Mouse (Mus musculus): ENCODE measurements around the gene Tmem14a. TPM values are rescaled to one million over a fixed set of nuclear protein-coding genes. Genes with fewer than 3 reads are reported as not detected.
"Not testable (repeated sequence)": the region's sequence is repeated elsewhere in the genome, so short reads cannot be mapped to it uniquely, and the experiment has no call there.

The Tmem14a gene
- polyA plus RNA-seq, 1 experiment from 2014 or later, result 12.0 TPM

DNA sequence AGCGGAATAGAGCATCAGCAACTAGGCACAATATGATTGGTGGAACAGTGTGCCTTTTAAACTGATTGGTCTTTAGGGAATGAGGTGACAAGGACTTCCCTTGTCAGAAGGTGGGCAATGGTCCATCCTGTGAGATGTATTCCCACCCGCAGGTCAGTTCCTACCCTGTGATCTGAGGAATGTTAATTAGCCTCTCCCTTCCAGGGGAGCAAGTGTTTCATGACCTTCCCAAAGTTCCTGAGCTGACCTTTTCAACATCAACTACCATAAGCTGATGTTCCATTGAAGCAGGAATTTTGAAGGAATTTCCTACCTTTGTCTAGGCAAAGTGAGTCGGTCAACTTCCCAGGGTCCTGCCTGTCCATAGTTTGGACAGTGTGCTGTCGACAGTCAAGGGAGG, 35.5 kb downstream of the Tmem14a start:
- H3K4me3 ChIP-seq, result no peak overlapping the region
- H3K27ac ChIP-seq (ENCODE audit: poor library complexity, severe bottlenecking), result no peak overlapping the region
- WGBS, result 63% methylated on average over 4 of the region's 4 CpGs
- H3K36me3 ChIP-seq, result no peaks in the 10 kb centered on the region
- H3K9me3 ChIP-seq (replicated peaks), result no peaks in the 10 kb centered on the region
- no peak for ATAC-seq (ENCODE audit: insufficient number of reproducible peaks, low FRiP score)
- no peak overlapping the region for H3K9ac ChIP-seq
- H3K4me1 ChIP-seq (replicated peaks), result no peaks in the 10 kb centered on the region
- no peaks in the 10 kb centered on the region for H3K27me3 ChIP-seq (replicated peaks)
- H3K4me2 ChIP-seq, result no peak overlapping the region

DNA sequence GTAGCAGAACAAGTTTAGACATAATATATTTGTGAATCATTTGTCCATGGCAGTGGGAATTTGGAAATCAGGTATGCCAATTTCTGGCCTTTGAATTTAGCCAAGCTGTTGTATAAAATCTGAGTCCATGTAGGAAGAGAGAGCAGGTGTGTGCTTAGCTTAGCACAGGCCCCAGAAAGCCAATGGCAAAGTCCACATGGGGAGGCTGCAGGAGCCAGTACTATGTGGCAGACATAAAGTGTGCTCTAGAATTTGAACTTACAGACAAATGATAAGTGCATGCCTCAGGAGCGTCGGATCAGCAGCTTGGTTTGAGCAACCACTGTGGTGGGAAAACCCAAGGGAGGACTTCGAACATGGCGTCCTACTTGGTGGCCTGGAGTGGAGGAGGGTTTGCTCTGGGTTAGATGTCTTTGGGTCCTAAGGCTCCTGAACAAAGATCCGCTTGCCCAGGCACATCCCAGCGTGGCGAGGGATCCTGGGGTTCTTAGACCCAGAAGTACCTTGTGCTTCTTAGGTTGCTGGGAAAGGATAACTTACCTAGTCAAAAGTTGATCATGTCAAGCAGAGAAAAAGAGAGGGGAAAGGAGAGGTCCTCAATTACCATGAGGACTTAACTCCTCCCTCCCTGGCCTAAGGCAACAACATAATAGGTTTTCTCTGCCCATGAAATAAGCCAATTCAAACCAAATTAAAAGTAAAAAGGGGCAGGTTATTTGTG, 37.4 kb downstream of the Tmem14a start:
- no peak overlapping the region for H3K9ac ChIP-seq
- no peak for ATAC-seq (ENCODE audit: insufficient number of reproducible peaks, low FRiP score)
- WGBS, result 81% methylated on average over 7 of the region's 7 CpGs

DNA sequence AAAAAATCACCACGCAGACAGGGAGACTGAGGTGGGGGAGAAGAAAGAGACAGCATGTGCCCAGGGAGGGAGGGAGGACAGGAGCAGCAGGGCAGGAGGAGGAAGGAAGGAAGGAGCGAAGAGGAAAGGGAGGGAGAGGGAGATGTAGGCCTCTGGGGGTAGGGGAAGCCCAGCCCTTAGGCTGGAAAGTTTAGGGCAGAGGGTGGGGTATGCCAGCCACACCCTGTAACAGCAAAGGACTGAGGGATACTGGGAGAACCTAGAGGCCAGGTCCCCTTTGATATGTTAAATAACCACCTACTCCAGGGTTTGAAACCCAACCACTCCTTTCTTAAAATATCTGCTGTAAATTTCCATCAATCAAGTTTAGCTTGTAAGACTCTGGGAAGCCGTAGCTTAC, 38.0 kb downstream of the Tmem14a start:
- H3K9ac ChIP-seq, result no peak overlapping the region
- no peaks in the 10 kb centered on the region for H3K9me3 ChIP-seq (replicated peaks)
- H3K27me3 ChIP-seq (replicated peaks), result no peaks in the 10 kb centered on the region
- no peak for ATAC-seq (ENCODE audit: insufficient number of reproducible peaks, low FRiP score)
- WGBS, result 59% methylated on average over 3 of the region's 3 CpGs
- no peak overlapping the region for H3K4me2 ChIP-seq
- H3K4me3 ChIP-seq, result no peak overlapping the region
- H3K36me3 ChIP-seq, result no peaks in the 10 kb centered on the region
- no peak overlapping the region for H3K27ac ChIP-seq (ENCODE audit: poor library complexity, severe bottlenecking)
- no peaks in the 10 kb centered on the region for H3K4me1 ChIP-seq (replicated peaks)

More for the DNA sequence above, 37.4 kb downstream of the Tmem14a start:
- H3K36me3 ChIP-seq, result no peaks in the 10 kb centered on the region
- no peaks in the 10 kb centered on the region for H3K27me3 ChIP-seq (replicated peaks)
- no peaks in the 10 kb centered on the region for H3K9me3 ChIP-seq (replicated peaks)
- H3K4me2 ChIP-seq, result no peak overlapping the region
- H3K4me3 ChIP-seq, result no peak overlapping the region
- no peaks in the 10 kb centered on the region for H3K4me1 ChIP-seq (replicated peaks)
- no peak overlapping the region for H3K27ac ChIP-seq (ENCODE audit: poor library complexity, severe bottlenecking)

- Histone ChIP-seq H3K9ac (no peak overlapping the region), H3K27ac (ENCODE audit: poor library complexity, severe bottlenecking) (no peak overlapping the region), H3K27me3 (replicated peaks) (no peaks in the 10 kb centered on the region), H3K36me3 (no peaks in the 10 kb centered on the region), H3K4me1 (replicated peaks) (no peaks in the 10 kb centered on the region), H3K4me3 (no peak overlapping the region), H3K9me3 (replicated peaks) (no peaks in the 10 kb centered on the region), H3K4me2 (no peak overlapping the region)
- no peak for ATAC-seq (ENCODE audit: insufficient number of reproducible peaks, low FRiP score)
- 79% methylated on average over 5 of the region's 5 CpGs for WGBS
Observed at GRCm38 (mm10) chr1:21256871-21257270, 38.5 kb downstream of the Tmem14a start.

DNA sequence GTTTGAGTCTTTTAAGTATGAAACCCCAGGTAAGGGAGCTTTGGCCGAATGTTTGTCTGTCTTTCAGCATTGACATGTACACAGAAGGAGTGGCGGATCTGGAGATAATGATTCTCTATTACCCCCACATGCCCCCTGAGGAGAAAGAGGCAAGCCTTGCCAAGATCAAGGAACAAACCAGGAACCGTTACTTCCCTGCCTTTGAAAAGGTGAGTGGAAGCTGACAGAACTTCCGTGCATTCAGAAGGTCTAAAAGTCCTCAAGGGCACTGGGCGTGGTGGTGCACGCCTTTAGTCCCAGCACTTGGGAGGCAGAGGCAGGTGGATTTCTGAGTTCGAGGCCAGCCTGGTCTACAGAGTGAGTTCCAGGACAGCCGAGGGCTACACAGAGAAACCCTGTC, 41.6 kb downstream of the Tmem14a start:
- not testable (repeated sequence) for H3K9ac ChIP-seq; ATAC-seq (ENCODE audit: insufficient number of reproducible peaks, low FRiP score)
- WGBS, result 78% methylated on average over 8 of the region's 8 CpGs

GRCm38 (mm10) chr1:21262401-21262800, 44.0 kb downstream of the Tmem14a start:
- Histone ChIP-seq H3K9me3 (replicated peaks) (no peaks in the 10 kb centered on the region), H3K4me3 (no peak overlapping the region), H3K4me2 (no peak overlapping the region), H3K9ac (no peak overlapping the region), H3K4me1 (replicated peaks) (no peaks in the 10 kb centered on the region), H3K27ac (ENCODE audit: poor library complexity, severe bottlenecking) (no peak overlapping the region), H3K27me3 (replicated peaks) (no peaks in the 10 kb centered on the region), H3K36me3 (no peaks in the 10 kb centered on the region)
- ATAC-seq (ENCODE audit: insufficient number of reproducible peaks, low FRiP score), result no peak
- WGBS, result 87% methylated on average over 5 of the region's 5 CpGs

More for the DNA sequence above, 41.6 kb downstream of the Tmem14a start:
- not testable (repeated sequence) for H3K4me1 ChIP-seq (replicated peaks); H3K4me3 ChIP-seq; H3K4me2 ChIP-seq; H3K36me3 ChIP-seq; H3K9me3 ChIP-seq (replicated peaks); H3K27ac ChIP-seq (ENCODE audit: poor library complexity, severe bottlenecking); H3K27me3 ChIP-seq (replicated peaks)

DNA sequence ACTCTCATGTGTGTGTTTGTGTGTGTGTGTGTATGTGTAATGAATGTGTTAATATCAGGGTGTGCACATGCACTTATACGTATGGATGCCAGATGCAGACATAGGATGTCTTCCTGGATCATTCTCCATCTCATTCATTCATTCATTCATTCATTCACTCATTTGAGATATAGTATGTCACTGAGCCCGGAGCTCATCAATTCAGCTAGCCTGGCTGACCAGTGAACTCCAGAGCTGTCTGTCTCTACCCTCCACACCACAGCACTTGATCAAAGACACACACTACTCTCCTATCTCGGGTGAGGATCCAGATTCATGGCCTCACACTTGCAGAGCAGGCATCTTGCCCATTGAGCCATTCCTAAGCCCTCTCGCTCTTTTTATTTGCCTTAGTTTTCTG, 45.6 kb downstream of the Tmem14a start:
- H3K36me3 ChIP-seq, result no peaks in the 10 kb centered on the region
- H3K9me3 ChIP-seq (replicated peaks), result no peaks in the 10 kb centered on the region
- H3K4me3 ChIP-seq, result no peak overlapping the region
- 80% methylated on average over 4 of the region's 4 CpGs for WGBS
- no peak overlapping the region for H3K9ac ChIP-seq
- ATAC-seq (ENCODE audit: insufficient number of reproducible peaks, low FRiP score), result no peak
- H3K4me2 ChIP-seq, result no peak overlapping the region
- no peak overlapping the region for H3K27ac ChIP-seq (ENCODE audit: poor library complexity, severe bottlenecking)
- H3K27me3 ChIP-seq (replicated peaks), result no peaks in the 10 kb centered on the region
- H3K4me1 ChIP-seq (replicated peaks), result no peaks in the 10 kb centered on the region

- no peak for ATAC-seq (ENCODE audit: insufficient number of reproducible peaks, low FRiP score)
- Histone ChIP-seq H3K4me3 (no peak overlapping the region), H3K9me3 (replicated peaks) (no peaks in the 10 kb centered on the region), H3K36me3 (no peaks in the 10 kb centered on the region), H3K27ac (ENCODE audit: poor library complexity, severe bottlenecking) (no peak overlapping the region), H3K9ac (no peak overlapping the region), H3K27me3 (replicated peaks) (no peaks in the 10 kb centered on the region; the same call in 1 of the 2 replicates), H3K4me1 (replicated peaks) (no peaks in the 10 kb centered on the region), H3K4me2 (no peak overlapping the region)
- WGBS, result 79% methylated on average over 8 of the region's 8 CpGs
Observed at GRCm38 (mm10) chr1:21264747-21265146, 46.4 kb downstream of the Tmem14a start.

DNA sequence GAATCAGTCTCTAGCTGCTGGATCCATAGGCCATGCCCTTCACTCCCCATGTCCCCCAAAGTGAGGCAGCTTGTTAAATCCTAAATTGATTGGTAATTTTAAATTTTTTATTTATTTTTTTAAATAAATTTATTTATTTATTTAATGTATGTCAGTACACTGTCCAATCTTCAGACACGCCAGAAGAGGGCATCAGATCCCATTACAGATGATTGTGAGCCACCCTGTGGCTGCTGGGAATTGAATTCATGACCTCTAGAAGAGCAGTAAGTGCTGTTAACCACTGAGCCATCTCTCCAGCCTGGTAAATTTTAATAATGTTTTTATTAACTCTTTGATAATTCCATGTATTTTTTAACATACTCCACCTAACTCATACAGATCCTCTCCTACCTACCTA, 48.4 kb downstream of the Tmem14a start:
- no peaks in the 10 kb centered on the region for H3K9me3 ChIP-seq (replicated peaks)
- H3K4me2 ChIP-seq, result no peak overlapping the region
- H3K27ac ChIP-seq (ENCODE audit: poor library complexity, severe bottlenecking), result no peak overlapping the region
- no peak for ATAC-seq (ENCODE audit: insufficient number of reproducible peaks, low FRiP score)
- H3K4me1 ChIP-seq (replicated peaks), result peaks cover 3% of the 10 kb centered on the region; the same call in 1 of the 2 replicates
- WGBS, result 73% methylated on average over 1 of the region's 1 CpGs
- no peaks in the 10 kb centered on the region for H3K36me3 ChIP-seq
- no peak overlapping the region for H3K9ac ChIP-seq
- H3K4me3 ChIP-seq, result no peak overlapping the region
- H3K27me3 ChIP-seq (replicated peaks), result no peaks in the 10 kb centered on the region; the same call in 1 of the 2 replicates

- WGBS, result 78% methylated on average over 6 of the region's 7 CpGs
- H3K36me3 ChIP-seq; ATAC-seq (ENCODE audit: insufficient number of reproducible peaks, low FRiP score); H3K4me1 ChIP-seq (replicated peaks); H3K4me3 ChIP-seq; H3K27ac ChIP-seq (ENCODE audit: poor library complexity, severe bottlenecking); H3K27me3 ChIP-seq (replicated peaks); H3K4me2 ChIP-seq; H3K9me3 ChIP-seq (replicated peaks); H3K9ac ChIP-seq: not testable (repeated sequence)
Observed at GRCm38 (mm10) chr1:21267466-21267865, 49.1 kb downstream of the Tmem14a start.

DNA sequence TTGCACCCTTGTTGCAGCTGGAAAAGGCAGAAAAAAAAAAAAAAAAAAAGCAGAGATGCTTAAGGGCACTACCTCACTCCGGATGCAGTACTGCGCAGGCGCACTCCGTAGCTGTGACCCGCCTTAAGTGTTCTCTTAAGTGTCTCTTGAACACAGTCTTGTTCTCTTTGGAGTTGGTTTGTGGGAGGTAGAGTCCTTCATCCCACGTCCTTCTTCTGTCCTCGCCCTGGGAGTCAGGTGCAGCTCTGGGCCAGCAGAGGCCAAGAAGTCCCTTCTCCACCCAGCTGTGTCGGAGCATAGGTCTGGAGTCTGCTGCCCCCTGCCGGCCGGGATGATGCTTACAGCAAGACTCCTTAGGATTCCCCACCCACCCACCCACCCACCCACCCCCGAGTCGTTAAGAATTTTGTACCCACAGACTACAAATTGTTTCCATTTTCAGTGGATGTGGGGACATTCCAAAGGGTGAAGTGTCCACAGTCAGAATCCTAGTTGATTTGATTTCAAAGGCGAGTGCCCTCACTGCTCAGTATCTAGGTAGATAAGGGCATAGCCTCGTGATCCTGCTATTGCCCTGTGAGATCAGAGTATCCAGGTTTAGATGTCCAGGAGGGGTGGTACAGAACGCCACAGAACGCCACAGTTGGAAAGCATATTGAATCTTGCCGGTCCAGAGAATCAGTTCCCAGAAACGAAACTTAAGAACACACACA, 53.1 kb downstream of the Tmem14a start:
- WGBS, result 25% methylated on average over 18 of the region's 18 CpGs
- H3K27ac ChIP-seq (ENCODE audit: poor library complexity, severe bottlenecking), result no peak overlapping the region
- H3K4me2 ChIP-seq, result peak overlapping the region; percentile 72
- no peaks in the 10 kb centered on the region; the same call in 1 of the 2 replicates for H3K27me3 ChIP-seq (replicated peaks)
- peak overlapping the region; percentile 64 for H3K9ac ChIP-seq
- H3K4me3 ChIP-seq, result peak overlapping the region; percentile 41
- H3K9me3 ChIP-seq (replicated peaks), result no peaks in the 10 kb centered on the region
- no peaks in the 10 kb centered on the region for H3K36me3 ChIP-seq
- H3K4me1 ChIP-seq (replicated peaks), result peaks cover 8% of the 10 kb centered on the region; the same call in 1 of the 2 replicates
- no peak for ATAC-seq (ENCODE audit: insufficient number of reproducible peaks, low FRiP score)

Data from heart, embryonic 12.5 days (tissue).